Mouse (Mus musculus) heart, adult 2 months (tissue): ENCODE results near the gene Fen1. TPM values are rescaled to one million over a fixed set of nuclear protein-coding genes. Genes with fewer than 3 reads are reported as not detected.

Experiments
- DNase-seq, 2 experiments: peaks; one replicate each; pipeline ENCODE4 v3.0.0; 2021
- H3K27ac ChIP-seq: fragments of 200-600 bp; 2 replicates; pipeline ENCODE4 v1.8.1; 2022
- H3K27me3 ChIP-seq: fragments of 200-500 bp; 2 replicates; pipeline ENCODE4 v1.6.1; 2012; ENCODE audit warnings: mild to moderate bottlenecking, low read length, inconsistent platforms, mixed read lengths; ENCODE audit not compliant: control insufficient read depth, insufficient read depth
- H3K36me3 ChIP-seq: fragments of 200-500 bp; 2 replicates; pipeline ENCODE4 v1.6.1; 2012; ENCODE audit warnings: low read length, inconsistent platforms; ENCODE audit not compliant: control insufficient read depth, insufficient read depth
- H3K4me1 ChIP-seq: fragments of 200-500 bp; 2 replicates; pipeline ENCODE4 v1.6.1; 2011; ENCODE audit warnings: low read length; ENCODE audit not compliant: control insufficient read depth, insufficient read depth
- H3K4me3 ChIP-seq: fragments of 200-600 bp; 2 replicates; pipeline ENCODE4 v1.8.1; 2022
- H3K79me2 ChIP-seq: fragments of 200-500 bp; replicated peaks from 2 replicates; pipeline ENCODE4 v1.6.1; 2012; ENCODE audit warnings: mild to moderate bottlenecking, inconsistent platforms, low read length, moderate library complexity, mixed read lengths; ENCODE audit not compliant: control insufficient read depth, insufficient read depth
- H3K9ac ChIP-seq: fragments of 200-500 bp; 2 replicates; pipeline ENCODE4 v1.6.1; 2012; ENCODE audit warnings: low read depth, mild to moderate bottlenecking, control low read depth, inconsistent platforms, low read length, mixed read lengths
- CTCF ChIP-seq: fragments of 200-600 bp; IDR thresholded peaks from 2 replicates; pipeline ENCODE4 v1.8.1; 2022; ENCODE audit warnings: antibody characterized with exemption, mild to moderate bottlenecking, moderate library complexity
- EP300 ChIP-seq: fragments of 200-500 bp; IDR thresholded peaks from 2 replicates; pipeline ENCODE4 v1.6.1; 2011; ENCODE audit warnings: low read depth, low read length, control low read depth; ENCODE audit not compliant: insufficient read depth
- POLR2A ChIP-seq: fragments of 200-500 bp; IDR thresholded peaks from 2 replicates; pipeline ENCODE4 v1.6.1; 2011; ENCODE audit warnings: mild to moderate bottlenecking, low read depth, low read length, control low read depth; ENCODE audit not compliant: insufficient read depth
- WGBS: fragments of 180-500 bp; shearing (Covaris S2); methylation state at CpG from one replicate; pipeline ENCODE4 v1.1.7; 2018; 5-methylcytosine and 5-hydroxymethylcytosine counted together
- intact Hi-C: fragments of 180-260 bp; cut with DNase I; formaldehyde crosslinking; loops from one replicate; pipeline ENCODE4 v1.15.1; 2025
- polyA plus RNA-seq: library from polyadenylated mRNA; depleted of rRNA; stranded (reverse); fragments of >200 nt; gene quantifications from 2 replicates; pipeline ENCODE4 v1.2.3, GENCODE M21; 2012
- total RNA-seq, 2 experiments: library from RNA; stranded (reverse); gene quantifications; 2 replicates each; pipeline ENCODE4 v1.2.3; 2021

Gene Fen1
- total and polyA plus RNA-seq, 3 experiments = 2.9 to 4.5 (median 3.7) TPM

DNA sequence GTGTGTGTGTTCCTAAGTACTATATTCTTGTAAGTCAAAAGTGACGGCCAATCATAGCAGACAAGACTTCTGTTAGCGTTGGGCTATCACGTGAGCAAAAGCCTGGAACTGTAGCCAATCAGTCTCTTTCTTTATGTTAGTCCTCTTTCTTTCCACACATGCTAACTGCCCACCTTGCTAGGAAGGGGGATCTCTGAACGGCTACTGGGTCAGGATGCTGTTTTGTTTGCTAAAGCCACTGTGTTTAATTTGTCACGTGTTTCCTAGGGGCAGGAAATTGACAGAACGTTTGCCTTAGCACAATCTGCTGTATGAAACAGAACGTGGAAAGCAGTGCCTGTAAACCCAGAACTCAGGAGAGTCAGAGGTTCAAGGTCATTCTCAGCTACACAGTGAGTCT is 21.8 kb downstream of the Fen1 start:
- Histone ChIP-seq H3K9ac (peak overlapping the region; percentile 33), H3K79me2 (no peaks in the 10 kb centered on the region), H3K27ac (peak overlapping the region; percentile 87), H3K36me3 (no peaks in the 10 kb centered on the region), H3K4me1 (peaks cover 8% of the 10 kb centered on the region), H3K27me3 (no peaks in the 10 kb centered on the region), H3K4me3 (peak overlapping the region; percentile 97)
- TF ChIP-seq POLR2A (no peak), CTCF (no peak), EP300 (no peak)
- intact Hi-C loops = loop anchor here (5.0 kb wide), 1 partner anchor 1830 kb away; no protein-coding TSS in a partner anchor
- WGBS = 18% methylated on average over 7 of the region's 7 CpGs
- DNase-seq = no peak

GRCm38 (mm10) chr19:10181225-10181624 is 22.7 kb downstream of the Fen1 start:
- 73% methylated on average over 7 of the region's 7 CpGs for WGBS
- intact Hi-C loops = loop anchor here (5.0 kb wide), 1 partner anchor 1831 kb away; no protein-coding TSS in a partner anchor
- no peaks in the 10 kb centered on the region for H3K27me3 ChIP-seq
- H3K4me1 ChIP-seq = peaks cover 9% of the 10 kb centered on the region
- H3K79me2 ChIP-seq = no peaks in the 10 kb centered on the region
- no peak overlapping the region for H3K4me3 ChIP-seq
- no peak overlapping the region for H3K9ac ChIP-seq
- H3K36me3 ChIP-seq = no peaks in the 10 kb centered on the region
- TF ChIP-seq POLR2A = no peak
- TF ChIP-seq CTCF = no peak
- TF ChIP-seq EP300 = no peak
- peak overlapping the region; percentile 48 for H3K27ac ChIP-seq
- DNase-seq = no peak

DNA sequence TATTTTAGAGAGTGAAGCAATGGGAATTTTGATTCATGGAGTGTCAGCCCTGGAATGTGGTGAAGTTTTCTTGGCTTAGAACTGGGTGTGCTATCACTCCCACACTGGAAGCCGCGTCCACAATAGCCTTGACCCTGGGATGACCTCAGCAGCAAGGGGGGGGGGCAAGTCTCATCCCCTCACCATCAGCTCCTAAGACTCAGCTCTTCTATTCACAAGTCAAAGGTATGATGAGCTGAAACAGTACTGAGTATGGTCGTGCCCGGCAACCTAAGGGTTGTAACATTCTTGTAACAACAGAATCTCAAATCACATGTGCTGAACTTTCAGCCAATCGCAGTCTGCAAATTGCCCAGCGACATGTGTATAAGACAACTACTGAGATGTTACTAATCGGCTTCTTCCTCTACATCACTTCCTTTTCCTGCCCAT is 27.0 kb downstream of the Fen1 start:
- H3K27me3 ChIP-seq = no peaks in the 10 kb centered on the region
- no peak overlapping the region for H3K9ac ChIP-seq
- no peaks in the 10 kb centered on the region for H3K79me2 ChIP-seq
- H3K4me3 ChIP-seq = no peak overlapping the region
- no peaks in the 10 kb centered on the region for H3K36me3 ChIP-seq
- peaks cover 4% of the 10 kb centered on the region for H3K4me1 ChIP-seq
- H3K27ac ChIP-seq = peak overlapping the region; percentile 26; the same call in 1 of the 2 replicates
- intact Hi-C loops = no loop called here
- 11% methylated on average over 7 of the region's 7 CpGs for WGBS
- no peak for TF ChIP-seq CTCF
- no peak for DNase-seq

DNA sequence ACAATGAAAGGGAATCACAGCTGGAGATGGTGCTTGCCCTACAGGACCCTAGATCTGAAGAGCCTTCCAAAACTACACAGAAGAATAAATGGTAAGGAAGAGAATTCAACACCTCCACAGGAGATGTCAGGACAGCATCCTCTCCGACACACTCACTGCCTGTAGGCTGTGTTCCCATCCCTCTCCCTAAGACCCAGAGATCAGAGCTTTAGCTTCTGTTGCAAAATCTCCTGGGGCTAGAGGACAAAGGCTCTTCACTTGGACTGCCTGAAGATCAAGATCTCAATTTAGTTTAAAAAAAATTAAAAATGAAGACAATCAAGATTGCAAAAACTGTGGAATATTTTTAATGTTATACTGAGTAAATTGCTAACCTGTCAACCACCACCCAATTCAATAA is 27.5 kb downstream of the Fen1 start:
- H3K27me3 ChIP-seq = no peaks in the 10 kb centered on the region
- H3K79me2 ChIP-seq = no peaks in the 10 kb centered on the region
- no peak for DNase-seq
- H3K36me3 ChIP-seq = no peaks in the 10 kb centered on the region
- intact Hi-C loops = no loop called here
- 76% methylated on average over 1 of the region's 1 CpGs for WGBS
- H3K4me1 ChIP-seq = peaks cover 4% of the 10 kb centered on the region
- H3K27ac ChIP-seq = no peak overlapping the region
- no peak overlapping the region for H3K9ac ChIP-seq
- H3K4me3 ChIP-seq = no peak overlapping the region
- TF ChIP-seq EP300 = no peak

DNA sequence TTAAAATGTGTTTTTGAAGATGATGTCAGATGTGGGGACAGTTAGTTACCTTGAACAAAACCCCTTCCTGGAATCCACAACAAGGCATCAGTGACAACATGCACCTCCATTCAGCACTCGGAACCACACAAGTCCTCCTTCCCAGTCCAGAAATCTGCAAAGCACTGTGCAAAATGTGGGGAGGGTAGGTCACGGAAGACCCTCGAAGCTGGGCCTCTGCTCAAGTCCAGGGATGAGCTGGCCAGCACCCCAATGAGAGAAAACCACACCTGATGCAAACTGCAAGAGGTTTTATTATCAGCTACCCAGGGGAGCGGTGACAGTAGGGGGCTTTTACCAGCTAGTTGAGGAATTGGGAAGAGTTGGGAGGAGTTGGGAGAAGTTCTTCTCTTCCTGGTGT is 29.0 kb downstream of the Fen1 start:
- Histone ChIP-seq H3K9ac (no peak overlapping the region), H3K4me1 (peaks cover 4% of the 10 kb centered on the region), H3K4me3 (no peak overlapping the region), H3K36me3 (no peaks in the 10 kb centered on the region), H3K27me3 (no peaks in the 10 kb centered on the region), H3K79me2 (no peaks in the 10 kb centered on the region), H3K27ac (no peak overlapping the region)
- 71% methylated on average over 4 of the region's 4 CpGs for WGBS
- intact Hi-C loops = no loop called here
- no peak for DNase-seq
- TF ChIP-seq EP300 (no peak), POLR2A (no peak), CTCF (no peak)

GRCm38 (mm10) chr19:10173844-10174539 is 30.0 kb downstream of the Fen1 start:
- H3K27me3 ChIP-seq = no peaks in the 10 kb centered on the region
- peaks cover 4% of the 10 kb centered on the region for H3K4me1 ChIP-seq
- H3K36me3 ChIP-seq = no peaks in the 10 kb centered on the region
- H3K4me3 ChIP-seq = no peak overlapping the region
- DNase-seq = no peak
- H3K9ac ChIP-seq = no peak overlapping the region
- no peak overlapping the region for H3K27ac ChIP-seq
- H3K79me2 ChIP-seq = no peaks in the 10 kb centered on the region
- TF ChIP-seq EP300 (no peak), POLR2A (no peak), CTCF (no peak)
- 88% methylated on average over 7 of the region's 7 CpGs for WGBS
- intact Hi-C loops = no loop called here
